Mouse (Mus musculus): Measurements from ENCODE around the gene Gm13285.

DNA sequence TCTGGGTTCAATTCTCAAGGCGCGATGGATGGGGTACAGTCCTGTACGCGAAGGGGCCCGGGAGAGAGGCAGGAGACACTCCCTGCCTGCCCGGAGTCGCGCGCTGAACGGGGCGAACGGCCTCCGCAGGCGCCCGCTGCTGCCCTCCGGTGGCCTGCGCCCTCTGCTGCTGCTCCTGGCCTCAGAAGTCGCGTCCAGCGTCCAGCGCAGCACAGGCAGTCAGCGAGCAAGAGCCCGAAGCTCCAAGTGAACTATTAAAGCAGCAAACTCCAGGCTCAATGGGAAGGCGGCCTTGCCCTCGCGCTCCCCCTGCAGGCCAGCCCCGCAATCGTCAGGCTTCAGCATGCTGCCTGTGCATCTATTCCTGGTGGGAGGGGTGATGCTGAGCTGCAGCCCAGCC lies 39.0 kb upstream of the Gm13285 start:
- TF ChIP-seq POLR2A (IDR thresholded peaks at IDR 0.05; ENCODE audit: extremely low read depth, insufficient read depth, low read length) (peak; percentile 18; the same call in 1 of the 2 replicates), CTCF (IDR thresholded peaks at IDR 0.05; ENCODE audit: extremely low read depth, insufficient read depth, low read length) (peak; percentile 2; the same call in 1 of the 2 replicates)

Data from cortical plate, adult 2 months (tissue).